Mouse (Mus musculus) liver, adult (tissue): ENCODE measurements around the gene Dph7.

ENCODE experiments used
- GATA4 ChIP-seq: IDR thresholded peaks from 2 replicates; pipeline ENCODE4 v1.6.1; 2014; ENCODE audit warnings: mild to moderate bottlenecking, low read length; ENCODE audit not compliant: insufficient replicate concordance

Dph7 gene

GRCm38 (mm10) chr2:25006767-25007166 is 44.6 kb downstream of the Dph7 start:
- TF ChIP-seq GATA4 = no peak

- TF ChIP-seq GATA4 = no peak
Measured at GRCm38 (mm10) chr2:25008250-25008649, 46.0 kb downstream of the Dph7 start.
